Mouse (Mus musculus) 416B (cell line): ENCODE measurements around the gene Psen1.
A peak's percentile ranks its signal among the peaks of the same experiment; 100 is the strongest.

Source experiments
- DNase-seq: peaks from one replicate; pipeline ENCODE4 v3.0.0; 2011; ENCODE audit warnings: low read depth

Psen1 gene

DNA sequence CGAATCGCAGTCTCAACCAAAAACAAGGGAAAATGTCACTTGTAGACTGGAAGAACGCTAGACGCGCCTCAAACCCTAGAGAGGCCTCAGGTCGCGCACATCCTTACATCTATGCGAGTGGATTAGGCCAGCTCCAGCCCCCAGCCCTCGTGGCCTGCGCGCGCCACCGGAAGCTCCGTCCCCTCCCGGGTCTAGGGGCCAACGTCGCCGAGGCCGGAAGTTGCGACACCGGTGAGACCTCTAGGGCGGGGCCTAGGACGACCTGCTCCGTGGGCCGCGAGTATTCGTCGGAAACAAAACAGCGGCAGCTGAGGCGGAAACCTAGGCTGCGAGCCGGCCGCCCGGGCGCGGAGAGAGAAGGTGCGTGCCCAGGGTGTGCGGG, at the start of gene Psen1:
Gene Psen1 (plus strand): TSS at position 219 of the 382 bp plus-strand sequence.
- DNase-seq = peak; percentile 94

DNA sequence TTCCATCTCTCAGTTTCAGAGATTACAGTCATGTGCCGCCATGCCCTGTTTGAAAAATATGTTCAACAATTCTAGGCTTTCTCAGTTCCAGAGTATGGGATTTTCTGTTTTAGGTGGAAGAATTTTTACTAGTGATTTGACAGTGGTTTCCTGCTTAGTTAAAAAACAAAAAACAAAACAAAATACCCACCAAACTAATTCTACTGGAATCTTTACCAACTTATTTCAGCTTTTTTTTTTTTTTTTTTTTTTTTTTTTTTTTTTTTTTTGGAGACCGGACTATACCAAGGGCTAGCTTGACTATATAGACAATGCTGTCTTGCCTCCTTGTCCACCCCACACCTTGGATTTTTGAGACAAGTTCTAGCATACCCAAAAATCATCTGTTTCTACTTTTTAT, 46.7 kb upstream of the Psen1 start:
- DNase-seq = no peak

DNA sequence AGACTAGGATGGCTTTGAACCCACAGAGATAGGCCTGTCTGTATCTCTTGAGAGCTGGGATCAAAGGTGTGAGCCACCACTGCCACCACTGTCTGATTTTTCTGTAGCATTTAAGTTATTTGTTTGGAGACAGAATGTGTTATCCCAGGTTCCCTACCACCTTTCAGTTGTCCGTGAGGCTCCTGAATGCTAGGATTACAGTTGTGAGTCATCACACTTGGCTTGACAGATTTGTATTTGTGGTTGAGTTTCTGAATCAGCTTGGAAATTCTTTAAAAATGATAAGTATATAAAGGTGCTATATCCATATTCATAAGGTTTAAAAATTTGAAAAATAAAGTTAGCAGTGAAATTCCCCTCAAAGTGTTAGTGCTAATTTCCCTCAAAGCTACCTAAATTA, 44.8 kb upstream of the Psen1 start:
- DNase-seq = no peak

GRCm38 (mm10) chr12:83650346-83650745, 37.6 kb upstream of the Psen1 start:
- peak; percentile 54 for DNase-seq

- no peak for DNase-seq
These were observed 36.5 kb upstream of the Psen1 start for GRCm38 (mm10) chr12:83651414-83651813.

- no peak for DNase-seq
These were observed 2.5 kb upstream of the Psen1 start for GRCm38 (mm10) chr12:83685466-83685865.

DNA sequence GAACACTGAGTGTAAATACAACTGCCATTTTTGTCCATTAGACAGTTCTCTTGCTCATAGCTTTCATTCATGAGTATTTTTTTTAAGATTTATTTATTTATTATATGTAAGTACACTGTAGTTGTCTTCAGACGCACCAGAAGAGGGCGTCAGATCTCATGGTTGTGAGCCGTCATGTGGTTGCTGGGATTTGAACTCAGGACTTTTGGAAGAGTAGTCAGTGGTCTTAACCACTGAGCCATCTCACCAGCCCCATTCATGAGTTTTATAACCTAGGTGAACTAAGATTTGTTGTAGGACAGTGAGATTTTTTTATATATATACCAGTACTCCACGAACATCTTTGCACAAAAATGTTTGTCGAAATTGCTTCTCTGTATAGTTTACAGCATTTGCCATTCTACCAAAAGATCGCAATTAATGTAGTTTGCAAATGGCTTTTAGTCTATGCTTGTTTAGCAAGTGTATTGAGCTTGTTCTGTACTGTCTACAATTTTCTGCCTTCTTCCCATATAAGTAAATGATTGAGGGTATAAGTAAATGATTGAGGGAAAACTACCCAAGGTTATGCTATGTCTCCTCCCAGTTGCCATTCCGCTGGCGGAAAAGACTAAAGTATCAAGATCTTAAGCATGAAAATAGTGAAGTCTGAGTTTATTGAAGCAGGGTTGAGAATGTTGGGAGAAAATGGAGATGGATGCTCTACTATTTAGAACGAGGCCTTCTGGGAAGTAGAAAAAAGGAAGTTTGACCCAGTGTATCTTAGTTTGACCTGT, 1.2 kb upstream of the Psen1 start:
- DNase-seq = peak; percentile 23

DNA sequence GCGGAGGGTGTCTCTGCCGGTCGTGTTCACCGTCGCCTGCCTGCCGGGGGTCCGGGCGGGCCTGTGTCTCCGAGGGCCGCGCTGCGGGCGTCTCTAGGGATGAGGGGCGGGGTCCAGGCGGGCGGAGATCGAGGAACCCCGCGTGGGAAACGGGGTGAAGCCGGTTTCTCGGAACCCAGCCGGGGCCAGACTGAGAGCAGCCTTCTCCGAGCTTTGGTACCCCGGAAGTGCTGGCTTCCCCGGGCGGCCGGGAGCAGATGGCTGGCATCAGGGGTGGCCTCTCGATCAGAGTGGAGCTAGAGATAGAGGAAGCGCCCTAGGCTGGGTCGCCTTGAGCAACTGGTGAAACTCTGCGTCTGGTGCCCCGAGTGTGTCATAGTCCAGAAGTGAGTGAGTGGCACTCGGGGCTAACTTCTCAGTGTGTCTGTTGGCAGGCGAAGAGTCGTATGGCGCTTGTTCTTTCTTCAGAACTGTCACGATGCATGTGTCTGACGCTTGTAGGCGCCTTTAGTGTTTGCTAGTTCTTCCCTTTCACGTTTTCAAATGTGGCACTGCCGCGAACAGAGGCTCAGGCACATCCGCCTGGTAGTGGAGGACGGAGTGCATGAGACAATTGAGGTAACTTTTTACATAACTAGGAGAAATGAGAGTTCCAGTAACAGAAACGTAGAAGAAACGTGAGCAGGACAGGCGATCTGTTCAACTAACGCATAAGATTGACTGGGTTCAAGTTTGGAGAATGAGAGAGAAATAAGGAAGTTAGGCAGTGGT, 549 bp downstream of the Psen1 start:
- DNase-seq = peak; percentile 72

GRCm38 (mm10) chr12:83689087-83689432, 1.1 kb downstream of the Psen1 start:
- DNase-seq = peak; percentile 70

- DNase-seq = no peak
These were observed 6.1 kb downstream of the Psen1 start for GRCm38 (mm10) chr12:83694011-83694410.

DNA sequence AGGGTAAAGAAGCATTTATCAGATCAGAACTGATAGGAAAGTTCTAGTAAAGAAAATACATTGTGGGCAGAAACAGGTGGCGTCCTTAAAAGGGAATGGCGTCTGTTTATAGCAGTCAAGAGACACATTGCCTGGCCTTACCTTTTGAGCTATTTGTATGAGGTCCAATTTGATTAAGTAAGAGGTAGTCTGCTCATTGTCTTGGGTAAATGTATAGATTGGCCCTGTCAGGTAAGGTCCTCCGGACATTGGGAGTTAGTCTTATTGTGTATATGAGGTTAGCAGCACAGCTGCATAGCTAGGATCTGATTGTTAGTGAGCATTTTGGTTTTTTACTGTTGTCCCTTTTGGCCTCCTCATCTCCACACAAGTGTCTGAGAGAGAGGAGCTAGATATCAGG, 6.7 kb downstream of the Psen1 start:
- DNase-seq = no peak

DNA sequence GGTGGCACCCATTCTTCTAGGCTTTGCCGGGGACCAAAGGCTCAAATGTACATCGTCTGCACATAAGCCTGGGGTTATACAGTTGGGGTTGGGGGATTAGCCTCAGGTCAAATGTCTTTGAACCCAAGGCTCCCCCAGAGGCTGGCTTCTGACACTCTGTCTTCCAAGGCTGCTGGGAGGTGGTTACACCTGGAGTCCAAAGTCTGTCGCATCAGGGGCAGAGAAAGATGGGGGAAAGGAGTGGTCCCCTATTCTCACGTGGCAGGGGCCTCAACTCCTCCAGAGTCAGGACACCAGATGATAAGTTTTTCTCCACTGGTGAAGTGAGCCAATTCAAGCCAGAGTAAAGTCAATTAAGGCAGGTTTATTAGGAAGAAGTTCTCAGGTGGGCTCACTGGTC, 10.7 kb downstream of the Psen1 start:
- DNase-seq = no peak

- no peak for DNase-seq
These were observed 13.7 kb downstream of the Psen1 start for GRCm38 (mm10) chr12:83701608-83702007.

DNA sequence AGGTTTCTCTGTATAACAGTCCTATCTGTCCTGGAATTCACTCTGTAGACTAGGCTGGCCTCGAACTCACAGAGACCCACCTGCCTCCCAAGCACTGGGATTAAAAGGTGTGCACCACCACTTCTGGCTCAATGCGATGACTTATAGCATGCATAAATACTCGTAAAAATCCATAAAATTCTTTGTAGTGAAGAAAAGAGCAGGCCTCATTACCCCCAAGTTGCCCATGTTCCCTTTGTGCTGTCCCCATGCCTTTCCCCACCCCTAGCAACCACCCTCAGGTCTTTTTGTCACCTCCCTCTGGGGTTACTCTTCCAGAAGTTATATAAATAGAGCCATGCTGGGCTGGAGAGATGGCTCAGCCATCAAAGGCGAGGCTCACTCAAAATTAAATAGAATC, 14.8 kb downstream of the Psen1 start:
- no peak for DNase-seq

DNA sequence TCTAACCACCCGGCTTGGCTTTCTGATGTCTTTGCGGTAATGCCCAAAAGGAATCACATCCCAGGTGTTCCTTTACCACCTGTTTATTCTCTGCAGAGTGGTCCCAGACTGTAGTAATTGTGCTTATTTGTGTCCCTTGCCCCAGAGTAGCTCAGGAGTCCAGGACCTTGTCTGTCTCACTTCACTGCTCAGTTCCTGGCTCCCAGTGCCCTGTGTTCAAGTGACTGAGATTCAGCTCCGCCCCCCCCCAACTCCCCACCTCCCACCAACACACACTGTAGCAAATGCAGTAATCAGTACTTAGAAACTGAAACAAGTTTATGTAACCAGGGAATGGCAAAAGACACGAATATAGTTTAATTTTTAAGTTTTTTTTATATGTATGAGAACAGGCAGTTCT, 19.0 kb downstream of the Psen1 start:
- no peak for DNase-seq

GRCm38 (mm10) chr12:83708160-83709092, 20.5 kb downstream of the Psen1 start:
- DNase-seq = no peak

DNA sequence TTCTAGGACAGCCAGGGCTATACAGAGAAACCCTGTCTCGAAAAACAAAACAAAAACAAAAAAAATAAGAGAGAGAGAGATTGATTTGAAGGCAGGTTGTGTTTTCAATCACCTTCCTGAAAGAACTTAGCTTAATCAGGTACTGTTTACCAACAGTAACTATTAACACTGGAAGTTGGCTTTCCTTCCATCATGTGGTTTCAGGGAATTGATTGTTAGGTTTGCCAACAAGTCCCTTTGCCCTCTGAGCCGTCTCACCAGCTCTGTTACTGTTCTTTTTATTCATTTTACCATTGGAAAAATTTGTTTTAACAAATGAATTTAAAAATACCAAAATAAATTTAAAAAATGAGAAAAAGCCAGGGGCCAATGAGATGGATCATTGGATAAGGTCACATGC, 22.0 kb downstream of the Psen1 start:
- no peak for DNase-seq

- DNase-seq = peak; percentile 80
These were observed 25.8 kb downstream of the Psen1 start for GRCm38 (mm10) chr12:83713749-83714148.

- DNase-seq = no peak
These were observed 28.6 kb downstream of the Psen1 start for GRCm38 (mm10) chr12:83716416-83717184.

- DNase-seq = no peak
These were observed 31.5 kb downstream of the Psen1 start for GRCm38 (mm10) chr12:83719431-83719830.

DNA sequence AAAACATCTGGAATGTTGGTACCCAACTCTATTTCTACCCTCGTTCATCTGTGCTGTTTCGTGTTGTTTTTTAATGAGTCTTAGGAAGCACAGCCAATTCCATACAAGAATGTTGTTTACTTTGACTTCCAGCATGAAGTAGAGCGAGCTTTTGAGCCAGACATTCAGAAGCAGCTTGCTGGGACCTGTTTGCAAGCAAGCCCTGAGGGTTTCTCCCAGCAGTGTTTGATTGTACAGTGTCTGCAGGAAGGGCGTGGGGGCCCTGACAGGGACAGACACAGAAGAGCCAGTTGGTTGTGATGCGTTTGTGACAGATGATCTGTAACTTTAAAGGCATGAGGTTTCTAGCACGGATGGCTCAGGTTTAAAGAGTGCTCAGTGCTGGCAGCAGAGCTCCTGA, 33.3 kb downstream of the Psen1 start:
- no peak for DNase-seq

GRCm38 (mm10) chr12:83723037-83723436, 35.1 kb downstream of the Psen1 start:
- no peak for DNase-seq
